Mouse (Mus musculus): ENCODE measurements around the gene Dclk1.
A peak's percentile ranks its signal among the peaks of the same experiment; 100 is the strongest.

The Dclk1 gene

DNA sequence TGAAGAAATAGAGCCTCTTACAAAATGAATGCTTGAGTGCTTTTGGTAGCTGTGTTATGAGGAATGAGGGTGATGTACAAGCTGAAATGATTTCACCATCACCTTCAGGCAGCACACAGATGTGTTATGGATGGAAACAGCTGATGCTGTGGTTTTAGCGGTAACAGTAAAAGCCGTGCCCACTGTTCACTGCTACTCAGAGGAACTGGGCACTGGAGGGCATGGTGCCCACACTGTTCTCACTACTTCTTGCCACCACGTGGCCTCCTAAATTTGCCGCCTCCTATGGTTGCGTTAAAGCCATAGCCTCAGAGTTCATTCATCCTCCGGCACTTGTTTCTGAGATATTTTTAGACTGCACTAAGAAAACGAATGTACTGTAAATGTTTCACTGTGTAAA is 18.0 kb downstream of the Dclk1 start:
- DNase-seq (ENCODE audit: low read depth, low spot score): no peak

DNA sequence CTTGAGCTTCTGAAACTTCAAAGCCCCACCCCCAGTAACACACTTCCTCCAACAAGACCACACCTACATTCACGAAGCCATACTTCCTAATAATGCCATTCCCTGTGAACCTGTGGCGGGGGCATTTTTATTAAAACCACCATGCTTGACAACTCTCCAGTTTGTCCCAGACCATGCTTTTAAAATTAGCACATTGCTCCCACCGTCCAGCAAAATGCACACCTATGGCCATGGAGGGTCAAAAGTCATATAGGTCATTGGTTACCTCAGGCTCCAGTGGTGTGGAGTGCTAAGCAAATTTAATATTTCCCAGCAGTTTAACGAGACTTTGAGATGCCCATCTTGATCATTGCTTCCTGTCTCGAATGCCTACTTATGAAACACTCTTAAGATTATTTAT is 23.9 kb downstream of the Dclk1 start:
- DNase-seq (ENCODE audit: low read depth, low spot score): no peak

GRCm38 (mm10) chr3:55269802-55270201 is 27.6 kb downstream of the Dclk1 start:
- no peak for DNase-seq (ENCODE audit: low read depth, low spot score)

DNA sequence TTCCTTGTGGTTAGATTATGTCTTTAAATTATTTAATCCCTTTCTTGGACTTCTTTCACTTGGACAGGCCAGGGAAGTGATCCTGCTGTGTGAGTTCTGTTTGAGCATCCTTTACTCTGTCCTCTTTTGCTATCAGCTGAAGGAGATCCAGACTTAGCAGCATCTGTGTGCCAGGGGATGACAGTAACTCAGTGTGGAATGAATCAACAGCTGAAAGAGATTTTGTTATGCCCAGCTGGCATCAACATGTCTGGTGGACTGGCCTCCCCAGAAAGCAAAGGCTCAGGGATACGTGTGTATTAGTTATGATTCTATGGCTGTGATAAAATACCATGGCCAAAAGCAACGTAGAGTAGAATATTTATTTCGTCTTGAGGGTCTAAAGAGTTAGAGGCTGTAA is 28.2 kb downstream of the Dclk1 start:
- no peak for DNase-seq (ENCODE audit: low read depth, low spot score)

- DNase-seq (ENCODE audit: low read depth, low spot score): no peak
These were observed 28.8 kb downstream of the Dclk1 start for GRCm38 (mm10) chr3:55270920-55271319.

DNA sequence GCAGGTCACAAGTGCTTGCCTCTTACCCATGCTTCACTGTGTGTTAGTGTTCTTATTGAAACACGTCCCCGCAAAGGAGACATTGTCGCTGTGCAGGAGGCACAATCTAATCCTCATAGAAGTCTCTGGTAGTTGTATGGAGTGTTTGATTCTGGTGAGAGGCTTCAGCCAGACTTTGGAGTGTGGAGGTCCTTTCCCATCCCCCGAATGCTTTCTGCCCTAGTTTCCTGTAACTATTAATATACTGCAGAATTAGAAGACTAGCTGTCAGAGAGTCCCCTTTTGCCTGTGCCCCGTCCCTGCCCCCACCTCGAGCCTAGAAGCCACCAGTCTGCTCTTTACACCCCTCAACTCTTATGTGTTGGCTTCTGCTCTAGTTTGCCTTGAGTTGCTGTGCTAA is 30.4 kb downstream of the Dclk1 start:
- no peak for DNase-seq (ENCODE audit: low read depth, low spot score)

GRCm38 (mm10) chr3:55276446-55276845 is 34.3 kb downstream of the Dclk1 start:
- DNase-seq (ENCODE audit: low read depth, low spot score): no peak

GRCm38 (mm10) chr3:55276851-55277250 is 34.7 kb downstream of the Dclk1 start:
- DNase-seq (ENCODE audit: low read depth, low spot score): no peak

- DNase-seq (ENCODE audit: low read depth, low spot score): no peak
These were observed 35.7 kb downstream of the Dclk1 start for GRCm38 (mm10) chr3:55277829-55278228.

- no peak for DNase-seq (ENCODE audit: low read depth, low spot score)
These were observed 37.8 kb downstream of the Dclk1 start for GRCm38 (mm10) chr3:55279923-55280322.

- DNase-seq (ENCODE audit: low read depth, low spot score): no peak
These were observed 38.3 kb downstream of the Dclk1 start for GRCm38 (mm10) chr3:55280471-55280870.

GRCm38 (mm10) chr3:55284215-55284614 is 42.1 kb downstream of the Dclk1 start:
- DNase-seq (ENCODE audit: low read depth, low spot score): peak; percentile 54

DNA sequence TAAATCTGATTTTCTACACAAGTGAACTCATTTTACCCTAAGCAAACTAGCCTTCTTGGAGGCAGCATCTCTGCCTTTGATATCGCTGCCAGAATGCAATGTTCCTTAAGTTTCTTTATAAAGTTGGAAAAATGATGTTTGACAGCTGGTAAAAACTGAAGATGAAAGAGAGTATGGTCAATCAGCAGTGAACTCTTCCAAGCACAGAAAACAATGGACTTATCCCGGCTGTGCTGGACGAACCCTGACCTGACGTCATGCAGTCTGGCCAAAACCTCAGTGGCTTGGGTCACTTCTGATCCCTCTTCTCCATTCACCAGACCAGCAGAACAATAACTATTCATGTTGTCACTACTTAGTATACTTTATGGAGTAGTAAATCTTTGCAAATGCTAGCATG is 46.6 kb downstream of the Dclk1 start:
- DNase-seq (ENCODE audit: low read depth, low spot score): no peak

DNA sequence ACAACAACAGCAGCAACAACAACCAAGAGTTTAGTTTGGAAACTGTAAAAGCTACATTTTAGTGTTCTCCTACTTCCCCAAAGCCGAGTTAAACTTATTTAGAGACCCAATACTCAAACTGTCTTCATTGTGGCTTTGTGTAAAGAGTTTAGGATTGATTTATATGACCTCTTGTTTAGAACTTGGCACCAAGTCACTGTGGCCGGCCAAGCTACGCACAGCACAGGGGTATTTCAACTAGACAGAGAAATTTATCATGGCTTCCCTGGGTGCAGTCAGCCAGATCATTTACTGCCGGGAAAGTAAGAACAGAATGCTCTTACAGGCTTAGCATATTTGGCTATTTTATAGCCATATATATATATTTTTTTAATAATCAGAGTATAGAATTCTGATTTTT is 49.8 kb downstream of the Dclk1 start:
- no peak for DNase-seq (ENCODE audit: low read depth, low spot score)

DNA sequence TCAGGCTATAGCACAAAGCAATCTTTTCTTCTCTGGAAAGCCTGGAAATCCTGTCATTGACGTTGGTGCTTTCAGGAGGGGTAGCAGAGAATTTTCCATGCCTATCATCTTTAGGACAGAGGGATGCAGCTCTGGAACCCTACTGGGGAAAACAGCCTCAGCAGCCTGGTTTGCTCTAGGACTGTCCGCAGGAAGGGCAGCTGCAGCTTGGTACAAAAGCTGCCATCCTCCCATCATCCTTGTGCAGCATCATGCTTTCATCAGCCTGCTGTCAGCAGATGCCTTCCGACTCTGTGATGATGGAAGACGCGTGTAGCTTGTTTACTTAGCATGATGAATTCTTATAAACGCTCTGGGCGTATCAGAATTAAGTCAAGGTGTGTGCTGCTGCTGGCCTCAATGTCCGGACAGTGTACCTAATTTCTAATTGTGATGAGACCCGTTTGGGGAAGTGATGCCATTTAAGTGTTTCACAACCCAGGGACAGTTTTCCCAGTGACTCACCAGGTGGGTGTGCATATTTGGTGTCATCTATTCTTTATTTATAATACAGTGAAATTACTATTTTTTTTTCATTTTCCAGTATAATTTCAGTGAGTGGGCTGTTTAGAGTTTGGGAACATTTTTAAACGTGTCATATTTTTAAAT is 50.7 kb downstream of the Dclk1 start:
- no peak for DNase-seq (ENCODE audit: low read depth, low spot score)

DNA sequence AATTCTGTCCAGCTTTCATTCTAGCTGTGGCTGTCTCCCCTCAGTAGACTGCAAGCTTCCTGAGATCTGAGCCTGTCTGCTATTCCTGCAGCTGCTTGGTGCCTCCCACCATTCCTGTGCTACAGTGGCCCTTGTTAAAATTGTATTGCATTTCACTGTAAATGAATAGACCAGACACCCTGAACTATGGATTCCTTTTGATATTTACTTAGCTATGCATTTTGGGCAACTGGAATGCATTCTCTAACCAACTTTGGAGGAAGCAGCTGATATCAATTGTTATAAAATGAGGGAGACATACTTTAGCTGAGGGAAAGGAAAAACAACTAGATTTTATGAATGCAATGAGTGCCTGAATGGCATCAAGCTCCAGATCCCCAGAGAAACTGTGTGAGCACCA is 63.5 kb downstream of the Dclk1 start:
- no peak for DNase-seq (ENCODE audit: low read depth, low spot score)

DNA sequence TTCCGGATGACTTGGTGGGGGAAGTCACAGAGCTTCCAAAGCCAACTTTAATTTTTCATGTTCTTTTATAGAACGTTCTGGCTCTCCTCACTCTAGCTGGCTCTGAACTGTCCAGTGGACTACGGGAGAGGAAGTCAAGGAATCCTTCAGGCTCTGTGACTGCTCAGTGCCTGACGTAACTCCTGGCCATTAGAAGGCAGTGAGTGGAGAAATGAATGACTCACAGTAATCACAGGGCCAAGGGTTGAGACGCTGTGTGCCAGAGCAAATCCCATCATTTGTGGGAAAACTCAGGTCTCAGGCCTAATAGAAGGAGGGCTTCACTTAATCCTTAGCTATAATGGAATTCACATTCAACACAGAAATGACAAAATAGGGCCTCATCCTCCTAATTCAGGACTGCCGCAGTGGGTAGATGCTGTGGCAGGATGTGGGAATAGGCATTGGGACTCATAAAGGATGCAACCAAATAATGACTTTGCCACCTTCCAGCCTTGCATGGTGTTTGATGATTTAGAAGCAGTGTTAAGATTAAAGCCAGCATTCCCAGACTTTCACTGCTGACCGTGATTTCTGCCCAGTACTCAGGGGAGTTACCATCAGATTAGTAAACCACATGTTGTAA is 65.5 kb downstream of the Dclk1 start:
- DNase-seq (ENCODE audit: low read depth, low spot score): no peak

DNA sequence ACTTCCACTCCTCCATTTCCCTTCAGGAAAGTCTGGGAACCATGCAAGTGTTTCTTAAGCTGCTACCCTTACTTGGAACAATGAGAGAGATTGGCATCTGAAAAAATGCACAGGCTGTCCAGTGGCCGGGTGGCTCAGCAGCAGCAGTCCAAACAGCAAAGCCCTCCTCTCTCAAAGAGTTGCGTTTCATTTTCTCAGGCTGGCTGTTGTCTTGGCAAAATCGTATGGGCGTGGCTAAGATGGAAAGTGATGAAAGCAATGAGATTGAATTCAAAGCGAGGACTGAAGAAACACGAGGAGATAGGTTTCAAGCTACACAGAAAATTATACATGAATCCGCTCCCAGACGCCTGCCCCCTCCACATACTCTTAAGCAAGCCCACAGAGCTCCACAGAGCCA is 67.8 kb downstream of the Dclk1 start:
- DNase-seq (ENCODE audit: low read depth, low spot score): no peak

- DNase-seq (ENCODE audit: low read depth, low spot score): no peak
These were observed 73.7 kb downstream of the Dclk1 start for GRCm38 (mm10) chr3:55315827-55316226.

- DNase-seq (ENCODE audit: low read depth, low spot score): no peak
These were observed 75.9 kb downstream of the Dclk1 start for GRCm38 (mm10) chr3:55318021-55318420.

GRCm38 (mm10) chr3:55320572-55320971 is 78.4 kb downstream of the Dclk1 start:
- DNase-seq (ENCODE audit: low read depth, low spot score): no peak

GRCm38 (mm10) chr3:55324029-55324428 is 81.9 kb downstream of the Dclk1 start:
- DNase-seq (ENCODE audit: low read depth, low spot score): no peak

DNA sequence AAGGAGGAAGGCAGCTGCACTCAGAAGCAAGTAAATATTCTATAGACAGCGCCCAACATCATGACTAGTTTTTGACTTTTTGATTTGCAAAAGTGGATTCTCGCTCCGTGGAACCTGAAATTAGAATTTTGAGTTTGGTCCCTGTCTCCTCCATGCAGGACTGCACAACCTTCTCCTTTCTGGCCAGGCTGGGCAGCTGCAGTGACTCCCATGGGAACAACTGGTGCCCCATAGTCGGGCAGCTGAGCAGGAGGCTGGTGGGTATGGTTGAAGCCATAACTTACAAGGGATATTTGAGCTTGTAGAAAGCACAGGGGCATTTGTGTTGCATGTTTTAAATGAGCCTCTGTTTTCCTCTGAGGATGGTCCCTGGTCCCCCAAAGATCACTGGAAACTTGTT is 88.3 kb downstream of the Dclk1 start:
- DNase-seq (ENCODE audit: low read depth, low spot score): no peak

DNA sequence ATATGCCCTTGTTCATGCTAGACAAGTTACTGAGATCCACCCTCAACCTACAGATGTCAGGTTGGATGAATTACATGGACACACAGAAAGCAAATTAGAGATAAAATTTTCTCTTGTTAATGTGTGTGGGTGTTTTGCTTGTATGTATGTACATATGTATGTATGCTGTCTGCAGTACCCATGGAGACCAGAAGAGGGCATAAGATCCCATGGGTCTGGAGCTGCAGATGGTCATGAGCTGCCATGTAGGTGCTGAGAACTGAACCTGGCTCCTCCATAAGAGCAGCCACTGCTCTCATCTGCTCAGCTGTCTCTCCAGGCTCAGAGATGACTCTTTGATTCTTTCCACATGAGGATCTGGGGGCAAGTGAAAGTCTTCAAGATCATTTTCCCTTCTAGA is 89.5 kb downstream of the Dclk1 start:
- no peak for DNase-seq (ENCODE audit: low read depth, low spot score)
